Mouse (Mus musculus): ENCODE measurements around the gene Mad1l1. TPM values are rescaled to one million over a fixed set of nuclear protein-coding genes. Genes with fewer than 3 reads are reported as not detected.

Gene Mad1l1
- total and polyA plus RNA-seq, 3 experiments = 40.5 to 65.2 TPM; not detected in 1

GRCm38 (mm10) chr5:140082204-140082812, 239.0 kb downstream of the Mad1l1 start:
- Histone ChIP-seq H3K9me3 (replicated peaks; ENCODE audit: insufficient read depth, low read length) (no peaks in the 10 kb centered on the region), H3K27me3 (ENCODE audit: control insufficient read depth in 1 of 2, insufficient read depth in 2 of 2, low read length in 2 of 2) (no peaks in the 10 kb centered on the region), H3K9ac (ENCODE audit: control insufficient read depth, low read depth, low read length, poor library complexity, severe bottlenecking) (no peak overlapping the region), H3K4me1 (ENCODE audit: control insufficient read depth in 1 of 2, insufficient read depth in 2 of 2, low read length in 2 of 2) (no peaks in the 10 kb centered on the region), H3K36me3 (ENCODE audit: control insufficient read depth in 1 of 2, insufficient read depth in 2 of 2, low read length in 2 of 2) (no peaks in the 10 kb centered on the region; a peak in 1 of 4 replicates), H3K79me2 (ENCODE audit: control insufficient read depth, insufficient read depth, low read length, poor library complexity) (no peaks in the 10 kb centered on the region), H3K27ac (ENCODE audit: control insufficient read depth, low read depth, low read length) (no peak overlapping the region), H3K4me3 (ENCODE audit: control insufficient read depth in 1 of 2, insufficient read depth in 1 of 2, low read depth in 2 of 2, low read length in 2 of 2) (no peak overlapping the region)
- TF ChIP-seq ELF1 (IDR thresholded peaks at IDR 0.05; ENCODE audit: low read depth, low read length) (no peak), GABPA (IDR thresholded peaks at IDR 0.05; ENCODE audit: low read depth, low read length) (no peak), POLR2AphosphoS2 (IDR thresholded peaks at IDR 0.05; ENCODE audit: low read length) (no peak), RCOR1 (IDR thresholded peaks at IDR 0.05; ENCODE audit: low read depth, low read length) (no peak)
- DNase-seq (ENCODE audit: low read depth, low spot score) = no peak

GRCm38 (mm10) chr5:140081084-140081483, 240.3 kb downstream of the Mad1l1 start:
- Histone ChIP-seq H3K36me3 (ENCODE audit: control insufficient read depth in 1 of 2, insufficient read depth in 2 of 2, low read length in 2 of 2) (no peaks in the 10 kb centered on the region; a peak in 1 of 4 replicates), H3K4me1 (ENCODE audit: control insufficient read depth in 1 of 2, insufficient read depth in 2 of 2, low read length in 2 of 2) (no peaks in the 10 kb centered on the region), H3K9ac (ENCODE audit: control insufficient read depth, low read depth, low read length, poor library complexity, severe bottlenecking) (no peak overlapping the region), H3K4me3 (ENCODE audit: control insufficient read depth in 1 of 2, insufficient read depth in 1 of 2, low read depth in 2 of 2, low read length in 2 of 2) (no peak overlapping the region), H3K79me2 (ENCODE audit: control insufficient read depth, insufficient read depth, low read length, poor library complexity) (no peaks in the 10 kb centered on the region), H3K9me3 (replicated peaks; ENCODE audit: insufficient read depth, low read length) (no peaks in the 10 kb centered on the region), H3K27me3 (ENCODE audit: control insufficient read depth in 1 of 2, insufficient read depth in 2 of 2, low read length in 2 of 2) (no peaks in the 10 kb centered on the region), H3K27ac (ENCODE audit: control insufficient read depth, low read depth, low read length) (no peak overlapping the region)
- TF ChIP-seq SIN3A (IDR thresholded peaks at IDR 0.05; ENCODE audit: low read length) (no peak), TBP (IDR thresholded peaks at IDR 0.05; ENCODE audit: low read depth, low read length) (no peak), RCOR1 (IDR thresholded peaks at IDR 0.05; ENCODE audit: low read depth, low read length) (no peak)
- no peak for DNase-seq (ENCODE audit: low read depth, low spot score)

GRCm38 (mm10) chr5:140079511-140079910, 241.8 kb downstream of the Mad1l1 start:
- Histone ChIP-seq H3K4me3 (ENCODE audit: control insufficient read depth in 1 of 2, insufficient read depth in 1 of 2, low read depth in 2 of 2, low read length in 2 of 2) (no peak overlapping the region), H3K36me3 (ENCODE audit: control insufficient read depth in 1 of 2, insufficient read depth in 2 of 2, low read length in 2 of 2) (no peaks in the 10 kb centered on the region; a peak in 1 of 4 replicates), H3K27me3 (ENCODE audit: control insufficient read depth in 1 of 2, insufficient read depth in 2 of 2, low read length in 2 of 2) (no peaks in the 10 kb centered on the region), H3K9me3 (replicated peaks; ENCODE audit: insufficient read depth, low read length) (no peaks in the 10 kb centered on the region), H3K79me2 (ENCODE audit: control insufficient read depth, insufficient read depth, low read length, poor library complexity) (no peaks in the 10 kb centered on the region), H3K4me1 (ENCODE audit: control insufficient read depth in 1 of 2, insufficient read depth in 2 of 2, low read length in 2 of 2) (no peaks in the 10 kb centered on the region), H3K27ac (ENCODE audit: control insufficient read depth, low read depth, low read length) (no peak overlapping the region), H3K9ac (ENCODE audit: control insufficient read depth, low read depth, low read length, poor library complexity, severe bottlenecking) (no peak overlapping the region)
- TF ChIP-seq SMC3 (IDR thresholded peaks at IDR 0.05; ENCODE audit: low read depth, low read length) = no peak
- no peak for TF ChIP-seq ZMIZ1 (IDR thresholded peaks at IDR 0.05; ENCODE audit: low read depth, low read length)
- no peak for TF ChIP-seq ZC3H11A (IDR thresholded peaks at IDR 0.05; ENCODE audit: low read depth, low read length)
- no peak for TF ChIP-seq TCF12 (IDR thresholded peaks at IDR 0.05; ENCODE audit: low read depth, low read length)
- DNase-seq (ENCODE audit: low read depth, low spot score) = no peak

Measured in MEL (cell line).